Mouse (Mus musculus) naive thymus-derived CD4-positive, alpha-beta T cell, adult 2 months (primary cell): ENCODE measurements at regions not wholly inside any gene's neighbourhood (a gene's known extent, or its start where the extent isn't known, plus 50 kb on each side); places are given as distances from the start of the nearest gene placed in this dataset.
"Not testable (repeated sequence)": the region's sequence is repeated elsewhere in the genome, so short reads cannot be mapped to it uniquely, and the experiment has no call there.

ENCODE experiments used
- DNase-seq: peaks from one replicate; pipeline ENCODE4 v3.0.0-alpha.2; 2011; ENCODE audit warnings: low read depth

DNA sequence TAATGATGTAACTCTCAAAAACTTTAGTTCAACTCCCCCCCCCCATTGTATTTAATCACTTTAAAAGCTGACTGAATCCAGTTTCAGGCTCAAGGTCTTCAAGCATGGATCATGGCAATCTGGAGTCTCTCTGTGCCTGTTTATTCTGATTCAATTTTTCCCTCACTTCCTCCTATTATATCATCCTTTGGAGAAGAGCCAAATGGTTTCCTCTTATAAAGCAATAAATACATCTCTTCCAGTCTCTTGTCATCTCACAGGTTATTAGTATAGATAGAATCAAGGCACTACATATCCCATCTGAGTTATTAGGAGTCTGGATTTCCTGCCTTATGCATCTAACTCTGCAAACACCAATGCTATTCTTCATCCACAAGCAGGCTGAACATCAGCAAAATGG, 530.2 kb upstream of the Pdcd1 start:
- DNase-seq, result no peak

DNA sequence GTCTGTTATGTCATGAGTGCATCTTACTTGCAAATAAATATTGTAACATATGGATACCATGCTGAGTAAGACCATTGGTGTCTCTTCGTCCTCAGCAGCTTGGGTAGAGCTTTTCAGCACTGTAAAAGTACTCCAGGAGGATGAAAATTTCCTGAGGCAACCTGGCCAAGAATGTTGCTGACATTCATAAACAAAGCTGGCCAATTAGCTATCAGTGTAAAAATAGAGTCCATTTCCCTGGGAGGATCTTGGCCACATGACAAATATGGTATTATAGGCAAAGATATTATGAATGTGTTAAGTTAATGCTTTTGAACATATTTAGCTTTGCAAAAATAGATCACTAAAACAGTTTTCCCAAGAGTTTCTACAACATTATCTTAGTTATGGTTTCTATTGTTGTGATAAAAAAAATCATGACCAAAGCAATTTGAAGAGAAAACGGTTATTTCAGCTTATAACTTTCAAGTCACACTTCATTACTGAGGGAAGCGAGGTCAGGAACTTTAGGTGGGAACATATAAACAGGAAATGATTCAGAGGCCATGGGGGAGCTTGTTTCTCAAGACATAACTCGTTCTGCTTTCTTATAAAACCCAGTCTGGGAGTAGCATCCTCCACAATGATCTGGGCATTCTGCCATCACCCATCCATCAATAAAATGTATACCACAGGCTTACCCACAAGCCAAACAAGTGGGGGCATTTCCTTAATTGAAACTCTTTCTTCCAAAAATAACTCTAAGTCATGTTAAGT, 529.5 kb upstream of the Pdcd1 start:
- no peak for DNase-seq

DNA sequence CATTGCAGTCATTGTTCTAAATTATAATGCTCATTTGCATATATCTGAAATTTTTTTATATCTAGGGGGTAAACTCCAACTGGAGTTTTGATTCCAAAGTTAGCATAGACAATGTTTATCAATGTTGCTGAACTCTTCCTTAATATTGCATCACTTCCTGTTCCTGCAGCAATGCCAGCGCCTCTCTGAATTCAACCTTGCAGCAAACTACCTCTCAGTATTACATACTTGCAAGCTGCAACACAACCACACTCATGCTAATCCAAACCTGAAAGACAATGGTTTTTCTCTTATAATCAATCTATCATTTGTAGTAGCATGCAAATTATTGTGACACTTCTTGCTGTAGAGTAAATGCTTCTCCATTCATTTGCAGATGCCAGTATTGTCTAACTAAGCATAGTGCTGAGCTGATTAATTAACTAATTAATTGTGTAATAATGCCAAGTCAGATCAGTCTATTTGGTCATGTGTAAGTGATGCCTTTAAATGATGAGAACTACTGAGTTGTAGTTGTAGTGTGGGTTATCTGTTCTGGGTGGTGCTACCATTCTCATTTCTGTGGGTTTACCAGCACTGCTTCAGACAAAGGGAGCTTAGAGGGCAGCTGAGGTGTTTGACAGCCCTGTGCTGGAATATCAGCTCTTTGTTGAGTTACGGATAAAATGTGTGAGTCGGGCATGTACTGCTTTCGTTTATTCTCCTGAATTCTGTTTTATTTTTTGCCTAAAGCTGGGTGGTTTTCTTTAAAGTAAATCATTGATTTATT, 480.6 kb upstream of the Pdcd1 start:
- no peak for DNase-seq

DNA sequence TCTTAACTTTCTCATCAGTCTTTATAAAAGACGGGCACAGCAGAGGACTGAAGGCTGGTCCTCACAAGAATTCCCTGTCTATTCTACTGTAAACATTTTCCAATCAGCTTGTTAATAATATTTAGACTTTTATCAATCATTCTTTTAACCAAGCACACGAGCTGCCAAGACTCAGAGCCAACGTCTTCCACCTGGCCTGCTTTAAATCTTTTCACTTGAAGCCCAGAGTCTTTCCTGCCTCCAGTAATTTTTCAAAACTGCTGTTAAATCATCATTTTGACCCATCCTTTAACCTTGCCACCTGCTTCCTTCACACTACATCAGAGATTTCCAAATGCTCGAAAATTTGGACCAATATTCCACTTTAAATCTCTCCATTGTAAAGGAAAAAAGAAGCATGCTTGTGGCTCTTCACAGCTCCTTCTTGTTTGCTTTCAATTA, 451.7 kb upstream of the Pdcd1 start:
- no peak for DNase-seq

DNA sequence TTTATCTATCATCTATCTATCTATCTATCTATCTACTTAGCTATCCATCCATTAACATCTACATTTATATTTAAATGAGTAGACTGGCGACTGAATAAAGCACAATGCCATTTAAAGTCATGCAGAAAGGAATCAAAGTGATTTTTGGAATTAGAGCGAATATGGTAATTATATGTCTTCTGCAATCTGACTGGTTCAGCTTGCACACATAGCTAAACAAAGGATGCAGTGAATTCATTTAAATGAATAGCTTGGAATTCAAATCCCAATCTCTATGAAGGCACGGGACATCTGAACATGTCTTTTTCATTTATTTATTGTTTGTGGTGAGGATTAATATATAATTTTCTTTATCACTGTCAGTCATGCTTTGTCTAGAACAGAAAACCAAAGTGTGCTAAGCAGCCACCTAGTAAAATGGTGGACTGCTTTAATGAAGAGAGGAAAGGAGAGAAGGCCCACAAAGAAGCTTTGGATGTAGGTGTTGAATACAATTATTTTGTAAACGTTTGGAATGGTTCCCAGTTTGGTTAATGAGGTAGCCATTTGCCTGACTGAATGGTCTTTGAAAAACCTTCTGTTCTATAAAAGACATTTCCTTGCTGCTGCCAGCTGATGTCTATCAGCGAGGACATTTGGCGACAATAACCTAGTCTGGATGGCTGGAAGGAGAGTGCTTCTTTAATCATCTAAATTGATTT, 451.2 kb upstream of the Pdcd1 start:
- DNase-seq, result no peak

DNA sequence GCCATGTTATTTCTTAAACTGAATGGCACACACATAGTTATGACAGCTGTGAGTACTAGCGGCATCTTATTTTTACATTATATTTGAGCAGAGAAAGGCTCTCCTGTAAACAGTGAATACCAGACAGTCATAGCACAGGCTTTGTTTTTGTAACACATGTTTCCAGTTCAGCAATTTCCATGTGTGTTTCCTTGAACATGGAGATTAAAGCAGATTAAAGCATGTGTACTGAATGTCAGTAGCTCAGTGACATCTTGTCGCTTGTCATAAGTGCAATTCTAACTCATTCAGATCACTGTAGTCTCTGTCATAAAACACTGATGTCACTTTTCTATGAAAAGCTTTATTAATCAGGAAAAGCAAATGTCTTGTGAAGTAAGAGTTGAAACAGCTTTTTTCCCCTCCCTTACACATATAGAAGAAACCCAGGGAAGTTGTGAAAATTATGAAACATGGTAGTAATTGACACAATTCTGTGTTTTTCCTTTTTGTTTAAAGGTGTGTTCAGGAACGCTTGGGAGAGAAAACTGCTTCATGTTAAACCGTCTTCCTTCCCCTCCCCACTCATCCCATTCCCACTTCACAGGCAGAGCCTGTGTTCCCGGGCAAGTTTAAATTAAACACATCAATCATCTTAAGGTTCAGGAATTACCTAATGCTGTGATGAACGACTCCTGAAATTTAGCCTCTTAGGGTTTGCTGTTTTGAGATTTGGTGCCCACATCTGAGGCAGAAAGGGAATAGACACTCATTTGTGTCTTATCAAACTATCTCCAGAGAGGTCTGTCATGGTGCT, 449.9 kb upstream of the Pdcd1 start:
- DNase-seq, result no peak

DNA sequence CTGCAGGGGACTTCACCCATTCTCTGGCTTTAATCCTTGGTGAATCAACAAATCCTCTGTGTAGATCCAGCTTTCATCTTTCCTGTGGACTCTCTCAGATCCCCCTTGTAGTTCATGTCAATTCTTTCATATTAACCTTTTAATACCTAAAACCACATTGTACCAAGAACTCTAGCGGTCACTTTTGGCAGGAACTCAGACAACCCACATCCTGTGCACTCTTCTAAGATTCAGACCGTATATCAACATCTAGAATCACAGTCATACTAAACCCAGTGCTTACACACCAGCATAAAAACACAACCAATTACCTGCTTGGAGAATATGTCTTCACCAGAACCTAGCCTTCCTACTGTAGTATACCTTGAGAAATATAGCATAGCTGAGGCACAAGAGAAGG, 444.6 kb upstream of the Pdcd1 start:
- no peak for DNase-seq

DNA sequence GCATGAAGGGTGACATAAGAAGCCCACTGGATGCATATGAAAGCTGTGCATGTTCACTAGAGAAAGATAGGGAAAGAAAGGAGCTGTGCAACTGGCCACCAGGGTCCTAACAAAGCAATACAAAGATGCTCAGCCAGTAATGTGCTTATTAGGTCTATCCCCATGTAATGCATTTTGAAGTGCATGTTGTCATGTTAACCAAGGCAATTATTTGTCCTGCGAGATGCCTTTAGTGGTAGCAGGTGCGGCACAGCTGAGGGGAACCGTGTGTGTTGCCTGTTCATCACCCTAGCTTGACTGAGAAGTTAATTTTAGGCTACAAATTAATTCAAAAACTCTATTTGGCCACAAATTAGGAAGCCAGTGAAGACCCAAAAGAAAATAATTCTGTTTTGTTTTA, 444.0 kb upstream of the Pdcd1 start:
- no peak for DNase-seq

DNA sequence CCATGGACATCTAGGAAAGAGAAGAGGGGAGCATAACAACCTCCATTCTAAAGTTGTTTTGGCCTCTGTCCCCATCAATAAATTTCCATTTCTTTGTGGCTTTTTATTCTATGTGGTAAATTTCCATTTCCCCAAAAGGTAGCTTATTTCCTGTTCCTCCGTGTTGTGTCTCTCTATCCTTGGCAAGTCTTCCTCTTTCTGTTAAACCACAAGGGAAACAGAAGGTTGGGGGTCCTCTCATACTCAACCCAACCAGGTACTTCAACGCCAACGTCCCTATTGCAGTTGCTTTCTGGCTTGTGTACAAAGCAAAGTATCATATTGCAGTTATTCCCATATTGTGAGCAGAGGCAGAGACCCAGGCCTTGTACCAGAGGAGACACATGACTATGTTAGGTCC, 434.7 kb upstream of the Pdcd1 start:
- no peak for DNase-seq

DNA sequence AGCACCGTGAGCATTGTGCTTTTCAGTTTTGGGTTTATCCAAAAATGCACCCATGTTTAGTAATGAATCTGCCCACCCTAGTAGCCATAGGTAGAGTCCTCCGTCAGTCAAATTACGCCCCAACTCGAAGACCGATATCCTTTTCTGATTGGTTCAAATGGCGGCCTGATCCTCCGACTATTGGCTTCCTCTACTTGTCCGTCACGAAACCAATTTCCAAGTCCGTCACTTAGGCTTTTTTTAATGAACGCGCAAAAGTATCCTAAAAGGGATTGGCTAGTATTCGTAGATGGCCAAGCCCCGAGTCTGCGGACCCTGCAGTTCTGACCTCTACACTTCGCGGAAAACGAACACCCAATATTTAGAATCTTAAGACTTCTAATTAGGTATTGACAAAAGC, 417.5 kb upstream of the Pdcd1 start:
- DNase-seq, result not testable (repeated sequence)

DNA sequence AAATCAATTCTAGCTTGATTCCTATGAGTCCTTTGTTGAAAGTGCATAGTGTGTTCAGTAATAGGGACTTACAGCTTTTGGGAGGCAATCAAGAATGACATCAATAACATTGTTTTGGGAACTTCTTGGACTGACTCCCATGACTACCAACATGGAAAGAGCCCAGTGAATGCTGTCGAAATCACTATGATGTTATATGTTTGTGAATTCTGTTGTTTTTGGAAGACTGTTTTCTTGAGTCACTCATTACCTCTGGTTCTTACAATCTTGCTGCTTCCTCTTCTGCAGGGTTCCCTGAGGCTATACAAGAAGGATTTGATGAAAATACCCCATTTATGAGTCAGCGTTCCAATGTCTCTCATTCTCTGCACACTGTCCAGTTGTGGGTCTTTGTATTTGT, 371.4 kb upstream of the Pdcd1 start:
- no peak for DNase-seq

DNA sequence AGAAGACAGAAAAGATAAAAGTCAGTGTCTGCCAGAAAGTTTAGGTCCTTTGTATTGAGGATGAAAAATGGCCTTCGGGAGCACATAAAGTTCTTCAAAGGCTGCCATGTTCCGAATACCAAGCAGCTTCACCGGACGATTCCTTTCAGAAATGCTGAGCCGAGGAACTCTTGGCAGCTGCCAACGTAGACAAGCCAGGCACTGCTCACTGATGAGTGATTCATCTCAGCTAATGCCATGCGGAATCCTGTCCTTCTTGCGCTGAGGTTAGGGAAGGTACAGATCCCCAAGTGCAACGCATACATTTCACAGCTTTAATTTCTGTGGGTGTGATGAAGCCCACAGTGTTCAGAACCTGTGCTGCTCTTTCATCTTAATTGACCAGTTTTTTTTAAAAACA, 360.7 kb upstream of the Pdcd1 start:
- DNase-seq, result no peak

DNA sequence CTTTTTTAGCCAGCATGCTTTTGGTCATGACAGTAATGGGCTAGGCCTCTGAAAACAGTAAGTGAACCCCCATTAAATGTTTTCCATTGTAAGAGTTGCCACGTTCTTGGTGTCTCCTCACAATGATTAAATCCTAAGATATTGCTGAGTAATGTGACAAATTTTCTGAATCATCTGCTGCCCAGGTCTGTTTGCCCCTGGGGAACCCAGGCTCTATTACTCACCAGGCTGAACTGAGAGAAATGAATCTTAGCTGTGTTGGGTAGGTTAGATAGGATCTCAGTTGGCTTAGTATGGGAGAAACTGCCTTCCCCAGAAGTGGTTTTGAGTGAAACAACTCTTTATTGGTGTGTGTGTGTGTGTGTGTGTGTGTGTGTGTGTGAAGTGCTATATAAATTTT, 314.3 kb upstream of the Pdcd1 start:
- DNase-seq, result no peak

DNA sequence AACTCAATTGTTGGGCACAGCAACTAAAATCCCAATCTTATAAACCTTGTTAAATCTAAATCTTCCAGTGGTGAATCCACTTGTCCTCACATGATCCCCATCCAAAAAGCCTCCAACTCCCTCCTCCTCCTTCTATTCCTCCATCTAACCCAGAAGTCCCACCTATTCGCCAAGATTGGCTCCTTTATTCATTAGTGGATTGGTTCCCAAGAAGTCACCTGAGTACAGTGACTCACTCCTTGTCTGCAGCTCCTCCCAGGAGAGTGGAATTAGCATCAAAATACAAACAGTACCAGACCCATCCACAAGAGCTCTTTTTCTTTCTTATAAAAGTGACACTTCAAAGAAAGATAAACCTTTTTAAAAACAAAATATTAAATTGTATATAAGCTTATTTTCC, 304.6 kb upstream of the Pdcd1 start:
- DNase-seq, result no peak

DNA sequence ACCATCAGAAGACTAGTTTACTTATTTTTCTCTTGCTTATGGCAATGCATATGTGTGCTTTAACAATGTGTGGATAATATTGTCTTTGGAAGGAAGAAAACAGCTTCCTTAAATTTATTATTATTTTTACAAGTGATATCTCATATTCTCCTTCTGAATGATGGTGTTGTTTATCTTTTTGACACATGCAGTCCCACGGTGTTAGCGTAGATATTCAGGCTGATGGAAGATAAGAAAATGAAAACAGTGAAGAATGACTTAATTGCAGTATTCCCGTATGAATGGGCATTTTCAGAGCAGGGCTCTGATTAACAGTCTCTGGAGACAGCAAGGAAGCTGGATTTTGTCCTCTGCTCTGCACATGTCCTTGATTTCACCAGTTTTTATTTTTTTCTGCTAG, 303.5 kb upstream of the Pdcd1 start:
- no peak for DNase-seq

DNA sequence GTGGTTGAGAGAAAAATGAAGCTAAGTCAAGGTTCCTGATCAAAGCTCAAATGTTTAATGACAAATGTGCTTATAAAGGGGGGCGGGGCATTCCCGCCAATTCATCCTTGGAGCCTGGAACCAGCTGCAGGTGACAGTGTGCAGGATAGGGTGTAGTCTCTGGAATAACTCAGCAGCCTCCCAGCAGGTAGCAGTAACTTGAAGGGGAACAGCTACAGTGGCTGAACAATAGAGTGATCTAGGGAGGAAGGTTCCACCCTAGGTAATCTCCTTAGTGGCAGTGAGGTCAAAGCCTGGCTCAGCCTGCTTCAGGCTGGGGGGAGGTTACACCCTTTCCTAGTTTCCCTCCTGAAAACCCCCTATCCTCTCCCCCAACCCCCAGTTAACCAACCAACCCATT, 290.2 kb upstream of the Pdcd1 start:
- DNase-seq, result no peak

DNA sequence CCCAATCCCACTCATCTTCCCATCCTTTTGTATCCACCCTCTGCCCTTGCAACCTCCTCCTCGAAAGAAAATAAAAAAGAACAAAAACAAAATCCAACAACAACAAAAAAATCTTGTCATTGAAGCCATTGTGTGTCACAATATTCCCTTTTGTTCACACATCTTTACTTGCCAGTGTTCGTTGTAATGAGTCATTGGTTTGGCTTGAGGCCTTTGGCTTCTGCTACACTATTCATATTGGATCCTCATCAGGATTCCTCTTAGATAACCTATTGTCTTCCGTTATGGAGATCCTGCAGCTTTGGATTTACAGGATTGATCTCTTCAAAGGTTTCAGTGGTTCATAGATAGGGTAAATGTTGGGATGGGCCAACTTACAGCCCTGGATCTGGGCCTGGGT, 288.9 kb upstream of the Pdcd1 start:
- DNase-seq, result no peak

DNA sequence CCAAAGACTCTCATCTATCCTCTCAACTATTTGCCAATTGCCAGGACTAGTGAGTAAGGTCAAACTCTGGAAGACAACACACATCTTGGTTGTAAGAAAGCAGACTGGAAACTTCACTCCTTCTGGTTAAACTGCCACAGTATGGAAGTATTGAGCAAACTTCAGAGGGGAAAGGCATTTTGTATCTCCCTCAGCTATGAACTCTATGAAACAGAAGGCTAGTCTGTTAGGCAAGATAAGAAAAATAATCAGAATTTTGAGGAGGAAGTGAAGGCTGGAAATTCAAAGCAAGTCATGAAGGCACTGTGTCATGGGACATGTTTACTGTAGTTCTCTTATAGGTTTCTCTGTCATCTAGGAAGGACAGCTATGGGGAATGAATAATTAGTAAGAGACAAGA, 265.7 kb upstream of the Pdcd1 start:
- no peak for DNase-seq

DNA sequence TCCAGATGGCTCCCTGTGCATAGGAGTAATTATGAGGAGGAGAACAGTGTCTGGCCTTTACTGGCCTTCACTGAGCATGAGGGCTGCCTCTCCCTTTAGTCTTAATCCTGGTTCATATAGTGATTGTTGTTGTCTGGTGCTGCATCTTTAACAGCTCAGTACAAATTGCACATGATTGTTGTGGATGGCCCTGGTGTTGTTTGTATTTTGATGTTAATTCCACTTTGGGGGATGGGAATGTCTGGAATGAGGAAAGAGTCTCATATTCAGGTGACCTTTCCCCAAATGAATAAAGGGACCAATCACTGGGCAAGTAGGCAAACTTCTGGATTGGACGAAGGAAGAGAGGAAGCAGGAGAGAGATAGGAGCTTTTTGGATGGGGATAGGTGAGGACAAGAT, 246.0 kb upstream of the Pdcd1 start:
- DNase-seq, result no peak

DNA sequence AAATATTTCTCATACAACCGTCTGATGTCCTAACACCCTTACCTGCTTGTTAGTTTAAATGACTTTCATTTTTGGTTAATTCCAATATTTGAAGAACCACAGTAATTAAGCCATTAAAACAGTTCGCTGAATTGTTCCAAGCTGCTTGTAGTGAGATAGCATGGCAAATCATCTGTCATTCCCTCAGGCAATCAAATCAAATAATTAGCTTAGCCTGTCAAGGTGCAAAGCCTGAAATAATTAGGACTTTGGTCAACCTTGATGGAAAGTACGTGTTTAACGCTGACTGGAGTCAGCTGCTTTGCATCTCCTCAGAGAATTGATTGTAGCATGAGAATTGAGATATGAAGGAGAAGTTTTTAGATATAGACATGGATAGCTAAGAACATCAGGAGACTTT, 220.2 kb upstream of the Pdcd1 start:
- no peak for DNase-seq

DNA sequence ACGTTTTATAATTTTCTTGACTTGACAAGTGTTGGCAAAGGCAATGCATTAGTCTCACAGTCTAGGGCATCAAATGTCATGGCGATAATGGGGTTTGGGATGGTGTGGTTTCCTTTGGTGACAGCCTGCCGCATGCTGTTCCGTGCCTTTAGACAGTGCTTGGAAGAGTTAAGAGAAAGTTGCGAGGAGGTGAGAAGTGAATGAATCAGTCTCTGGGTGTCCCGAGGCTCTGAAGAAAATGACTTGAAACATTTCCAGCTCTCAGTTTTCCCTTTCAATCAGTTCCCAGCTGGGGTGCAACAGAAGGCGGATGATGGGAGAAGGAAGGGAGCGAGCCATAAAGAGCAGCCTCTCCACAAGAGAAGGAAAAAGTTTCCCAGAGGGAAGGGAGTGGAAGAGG, 211.0 kb upstream of the Pdcd1 start:
- DNase-seq, result no peak

DNA sequence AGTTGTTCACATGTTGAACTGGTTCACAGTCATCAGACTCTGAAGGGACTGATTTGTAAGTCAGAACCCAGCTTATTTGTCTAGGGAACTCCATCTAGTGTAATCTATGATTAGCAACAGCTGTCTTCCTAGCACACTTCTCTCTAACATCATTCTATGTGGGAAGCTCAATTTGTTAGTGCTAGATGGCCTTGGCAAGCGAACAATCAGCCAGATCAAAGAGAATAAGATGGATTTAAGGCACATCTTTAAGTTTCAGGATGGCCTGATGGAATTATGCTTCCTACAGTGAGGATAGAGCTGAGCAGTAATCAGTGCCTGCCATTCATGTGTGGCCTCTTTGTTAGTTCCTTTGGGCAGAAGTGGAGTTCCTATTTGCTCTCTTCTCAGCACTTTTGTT, 183.1 kb upstream of the Pdcd1 start:
- DNase-seq, result no peak
